8 mouse cellular contexts compared by ENCODE assay signal in the genomic region with DNA sequence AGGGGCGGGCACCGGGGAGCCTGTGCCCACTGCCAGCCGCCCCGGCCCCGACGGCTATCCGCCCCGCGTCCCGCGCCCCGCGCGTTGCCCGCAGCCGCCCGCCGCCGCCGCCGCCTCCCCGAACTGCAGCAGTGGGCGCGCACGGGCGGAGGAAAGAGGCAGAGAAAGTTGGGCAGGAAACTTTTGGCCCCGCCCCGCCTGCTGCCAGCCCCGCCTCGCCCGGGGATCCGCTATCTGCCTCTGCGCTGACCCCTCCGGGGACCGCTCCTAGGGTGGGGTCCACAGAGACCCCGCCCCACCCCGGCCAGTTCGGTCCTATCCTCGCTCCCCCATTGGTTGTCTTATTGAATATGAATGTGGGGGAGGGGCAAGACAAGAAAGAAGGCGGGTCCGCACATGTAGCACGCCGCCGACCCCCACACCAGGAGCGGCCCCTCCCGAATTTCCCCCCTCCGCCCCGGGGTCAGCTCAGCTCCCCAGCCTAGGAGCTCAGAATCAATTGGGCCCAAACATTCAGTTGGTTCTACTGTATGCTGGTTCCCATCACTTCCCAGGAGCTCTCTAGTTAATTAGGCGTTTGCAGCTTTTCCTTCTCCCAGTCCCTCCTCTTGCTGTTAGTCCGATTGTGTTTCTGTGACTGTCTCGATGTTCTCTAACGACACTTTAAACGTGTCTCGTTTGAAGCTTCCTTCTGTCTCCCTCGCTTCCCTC. TPM values are rescaled to one million over a fixed set of nuclear protein-coding genes. Genes with fewer than 3 reads are reported as not detected.
A peak's percentile ranks its signal among the peaks of the same experiment; 100 is the strongest.
DNase-seq lines count a peak whose midpoint lies in the region; ATAC-seq and TF ChIP-seq lines count a peak whose summit lies in the region.

Zcchc24 (minus strand) TSS at position 125 of the 711 bp plus-strand sequence.

- peak within 1 kb of the TSS; percentile 68 for H3K9ac ChIP-seq in ES-E14 (ENCODE audit: insufficient read depth, low read depth, low read length, poor library complexity, severe bottlenecking)
- peak within 1 kb of the TSS; percentile 83 for H3K9ac ChIP-seq in lung, embryonic 15.5 days

- H3K27me3 ChIP-seq in hindbrain, embryonic 10.5 days (ENCODE audit: insufficient read depth, poor library complexity, severe bottlenecking) = peaks cover 65% of the 10 kb centered on the region
- H3K27me3 ChIP-seq in lung, embryonic 15.5 days = no peaks in the 10 kb centered on the region

- H3K4me1 ChIP-seq in ES-E14 (ENCODE audit: control insufficient read depth in 2 of 2, insufficient read depth in 2 of 2, low read length in 2 of 2, poor library complexity in 1 of 2) = peaks cover 2 to 15% of the 10 kb centered on the region in 2 experiments; a peak in 3 of 4 replicates
- peaks cover 73% of the 10 kb centered on the region for H3K4me1 ChIP-seq in hindbrain, embryonic 10.5 days (replicated peaks)
- peaks cover 51% of the 10 kb centered on the region for H3K4me1 ChIP-seq in lung, embryonic 15.5 days

- H3K4me3 ChIP-seq in ES-E14 (ENCODE audit: insufficient read depth in 1 of 2, low read depth in 1 of 2, low read length in 2 of 2, poor library complexity in 1 of 2, severe bottlenecking in 1 of 2) = peak within 1 kb of the TSS; percentile 74 to 81
- H3K4me3 ChIP-seq in hindbrain, embryonic 10.5 days = peak within 1 kb of the TSS; percentile 74
- H3K4me3 ChIP-seq in lung, embryonic 15.5 days = peak within 1 kb of the TSS; percentile 71

- no peaks in the 10 kb centered on the region for H3K9me3 ChIP-seq in ES-E14 (ENCODE audit: control insufficient read depth, insufficient read depth, low read depth, low read length)
- no peaks in the 10 kb centered on the region for H3K9me3 ChIP-seq in hindbrain, embryonic 10.5 days
- no peaks in the 10 kb centered on the region for H3K9me3 ChIP-seq in lung, embryonic 15.5 days

- peak; percentile 92 for DNase-seq in ES-E14 (ENCODE audit: low read depth, low spot score)
- peak; percentile 46 to 54 for DNase-seq in cerebellum, adult 18-20 months
- peak; percentile 64 to 77 for DNase-seq in frontal cortex, adult 2 months (ENCODE audit: extremely low spot score in 1 of 2, low spot score in 1 of 2)
- DNase-seq in hindbrain, embryonic 10.5 days (ENCODE audit: low spot score) = peak; percentile 93
- peak; percentile 47 for DNase-seq in layer of hippocampus, adult 9-10 months (ENCODE audit: low spot score)
- peak; percentile 93 for DNase-seq in ovary, adult 18-20 months (ENCODE audit: low spot score)
- DNase-seq in thymus, postnatal 10 days (ENCODE audit: low spot score in 2 of 2) = peak; percentile 86 to 87

- peak; percentile 96 for ATAC-seq in lung, embryonic 15.5 days (ENCODE audit: borderline replicate concordance, extremely low read depth, low FRiP score, low TSS enrichment)

- peak within 1 kb of the TSS; percentile 91 for H3K4me2 ChIP-seq in lung, embryonic 15.5 days

- no peak within 1 kb of the TSS; the same call in 1 of the 2 replicates for H3K27ac ChIP-seq in ES-E14 (ENCODE audit: insufficient read depth, low read depth, low read length, poor library complexity, severe bottlenecking)
- peak within 1 kb of the TSS; percentile 84 for H3K27ac ChIP-seq in hindbrain, embryonic 10.5 days
- peak within 1 kb of the TSS; percentile 87 for H3K27ac ChIP-seq in lung, embryonic 15.5 days

- H3K36me3 ChIP-seq in ES-E14 (ENCODE audit: control insufficient read depth, insufficient read depth, low read length, poor library complexity, severe bottlenecking) = no peaks in the 10 kb centered on the region
- no peaks in the 10 kb centered on the region for H3K36me3 ChIP-seq in hindbrain, embryonic 10.5 days
- H3K36me3 ChIP-seq in lung, embryonic 15.5 days = no peaks in the 10 kb centered on the region

- WGBS in hindbrain, embryonic 10.5 days = under 1% methylated on average over 55 of the region's 55 CpGs
- WGBS in lung, embryonic 15.5 days = under 1% methylated on average over 39 of the region's 55 CpGs

- in situ Hi-C loops in ES-E14 (cut with MboI; ENCODE audit: low sequenced_read_pairs in 2 of 2, unreplicated experiment in 2 of 2) = no loop called here

TF ChIP-seq in ES-E14, 5 proteins besides CTCF, POLR2A, EP300 and RAD21:
- TF ChIP-seq HCFC1 (IDR thresholded peaks at IDR 0.05; ENCODE audit: borderline replicate concordance, insufficient read depth, low read length) (no peak), CHD2 (IDR thresholded peaks at IDR 0.05; ENCODE audit: low read depth, low read length) (no peak), ZNF384 (IDR thresholded peaks at IDR 0.05; ENCODE audit: low read depth, low read length) (no peak), MAFK (IDR thresholded peaks at IDR 0.05; ENCODE audit: insufficient read depth, low read depth, low read length) (no peak), ZC3H11A (IDR thresholded peaks at IDR 0.05; ENCODE audit: borderline replicate concordance, low read depth, low read length) (no peak)

RNA-seq across cellular contexts. Expression of gene Zcchc24, which starts in this region (rescaled TPM):
- 4.1 and 5.7 TPM in 2 replicates for total RNA-seq in ES-E14 (2012; rRNA removed)
- 46.0 and 46.3 TPM in 2 replicates for polyA plus RNA-seq in frontal cortex, adult 2 months (2012; rRNA removed)
- 8.5 and 10.5 TPM in 2 replicates for polyA plus RNA-seq in hindbrain, embryonic 10.5 days (2016; fragmentation: Nextera tagmentation; extraction: Ambion mirVana)
- polyA plus RNA-seq in lung, embryonic 15.5 days (2015; fragmentation: Nextera tagmentation; extraction: Ambion mirVana) = 21.4 and 22.4 TPM in 2 replicates
